Mouse (Mus musculus) layer of hippocampus, adult 11-12 months (tissue): Measurements from ENCODE around the gene 1700024B05Rik.
"Not testable (repeated sequence)": the region's sequence is repeated elsewhere in the genome, so short reads cannot be mapped to it uniquely, and the experiment has no call there.

Source experiments
- DNase-seq: peaks from one replicate; pipeline ENCODE4 v3.0.0; 2022; ENCODE audit warnings: low spot score

The 1700024B05Rik gene

GRCm38 (mm10) chr14:41943695-41944094 is at the start of gene 1700024B05Rik:
1700024B05Rik (plus strand) TSS chr14:41943995.
- DNase-seq = not testable (repeated sequence)

- DNase-seq = not testable (repeated sequence)
Measured at GRCm38 (mm10) chr14:41907190-41907589, 36.6 kb upstream of the 1700024B05Rik start, which contains the start of gene Gm7980. Gm7980 (minus strand) TSS chr14:41907290.

- not testable (repeated sequence) for DNase-seq
Measured at GRCm38 (mm10) chr14:41924649-41925048, 19.1 kb upstream of the 1700024B05Rik start, which contains the start of gene 1700049E17Rik1. 1700049E17Rik1 (plus strand) TSS chr14:41924949.

- DNase-seq = not testable (repeated sequence)
Measured at GRCm38 (mm10) chr14:41964095-41964494, 20.3 kb downstream of the 1700024B05Rik start.

GRCm38 (mm10) chr14:41967827-41968226 is 24.0 kb downstream of the 1700024B05Rik start, which contains the start of gene Gm6401:
Gm6401 (minus strand) TSS chr14:41967927.
- not testable (repeated sequence) for DNase-seq

- DNase-seq = not testable (repeated sequence)
Measured at GRCm38 (mm10) chr14:41968596-41968995, 24.8 kb downstream of the 1700024B05Rik start.

GRCm38 (mm10) chr14:41983225-41983624 is 39.4 kb downstream of the 1700024B05Rik start, which contains the start of gene Gm3543:
Gm3543 (minus strand) TSS chr14:41983325.
- not testable (repeated sequence) for DNase-seq
